Mouse (Mus musculus) liver, embryonic 13.5 days (tissue): ENCODE data around the gene Rnls. TPM values are rescaled to one million over a fixed set of nuclear protein-coding genes. Genes with fewer than 3 reads are reported as not detected.

Source experiments
- ATAC-seq: fragments of 200-750 bp; cut with Nextera tagmentation; 2 replicates; pipeline ENCODE4 v1.8.0; 2017; ENCODE audit warnings: low read depth, mild to moderate bottlenecking, moderate number of reproducible peaks, moderate library complexity
- DNase-seq: peaks from one replicate; pipeline ENCODE4 v3.0.0; 2022
- H3K27ac ChIP-seq: fragments of 300-500 bp; sonication (generic); 2 replicates; pipeline ENCODE4 v1.5.1; 2015; ENCODE audit warnings: moderate library complexity, mild to moderate bottlenecking, inconsistent platforms
- H3K27me3 ChIP-seq: fragments of 300-500 bp; sonication (generic); 2 replicates; pipeline ENCODE4 v1.6.1; 2015; ENCODE audit warnings: mild to moderate bottlenecking, inconsistent platforms
- H3K36me3 ChIP-seq: fragments of 300-500 bp; sonication (generic); 2 replicates; pipeline ENCODE4 v1.6.1; 2015; ENCODE audit warnings: mild to moderate bottlenecking, inconsistent platforms
- H3K4me1 ChIP-seq: fragments of 300-500 bp; sonication (generic); replicated peaks from 2 replicates; pipeline ENCODE4 v1.6.1; 2015; ENCODE audit warnings: inconsistent platforms
- H3K4me2 ChIP-seq: fragments of 300-500 bp; sonication (generic); 2 replicates; pipeline ENCODE4 v1.6.1; 2015; ENCODE audit warnings: inconsistent platforms, mild to moderate bottlenecking, moderate library complexity
- H3K4me3 ChIP-seq: fragments of 300-500 bp; sonication (generic); replicated peaks from 2 replicates; pipeline ENCODE4 v1.5.1; 2015; ENCODE audit warnings: mild to moderate bottlenecking, inconsistent platforms
- H3K9ac ChIP-seq: fragments of 300-500 bp; sonication (generic); 2 replicates; pipeline ENCODE4 v1.6.1; 2015; ENCODE audit warnings: mild to moderate bottlenecking, inconsistent platforms
- H3K9me3 ChIP-seq: fragments of 300-500 bp; sonication (generic); replicated peaks from 2 replicates; pipeline ENCODE4 v1.6.1; 2016; ENCODE audit warnings: inconsistent platforms
- WGBS: fragments of 180-500 bp; shearing (Covaris S2); methylation state at CpG from one replicate; pipeline ENCODE4 v1.1.7; 2015; ENCODE audit not compliant: insufficient replicate concordance; 5-methylcytosine and 5-hydroxymethylcytosine counted together
- polyA plus RNA-seq: library from polyadenylated mRNA; unstranded; fragments of >200 nt; fragmentation: Nextera tagmentation; extraction: Ambion mirVana; gene quantifications from 2 replicates; pipeline ENCODE4 v1.2.1, GENCODE M21; 2015

The Rnls gene
- polyA plus RNA-seq, 1 experiment from 2014 or later = 1.1 TPM

DNA sequence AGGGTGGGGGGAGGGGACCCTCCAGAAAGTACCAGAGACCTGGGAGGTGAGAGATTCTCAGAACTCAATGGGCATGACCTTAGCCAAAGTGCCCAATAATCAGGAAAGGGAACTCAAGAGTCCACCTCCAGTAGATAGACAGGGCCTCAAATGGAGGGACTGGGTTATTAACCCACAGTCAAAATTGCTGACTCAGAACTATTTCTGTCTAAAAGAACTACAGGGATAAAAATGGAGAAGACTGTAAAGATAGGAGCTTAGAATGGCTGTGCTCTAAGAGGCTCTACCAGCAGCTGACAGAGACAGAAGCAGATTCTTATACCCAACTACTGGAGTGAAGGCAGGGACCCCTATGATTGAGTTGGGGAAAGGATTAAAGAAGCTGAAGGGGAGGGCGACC, 132.9 kb downstream of the Rnls start:
- Histone ChIP-seq H3K4me1 (no peaks in the 10 kb centered on the region), H3K27ac (no peak overlapping the region), H3K4me3 (no peak overlapping the region), H3K9ac (no peak overlapping the region), H3K4me2 (no peak overlapping the region), H3K36me3 (no peaks in the 10 kb centered on the region), H3K9me3 (no peaks in the 10 kb centered on the region), H3K27me3 (no peaks in the 10 kb centered on the region)
- DNase-seq (no peak), ATAC-seq (no peak)
- WGBS = 72% methylated on average over 1 of the region's 1 CpGs

GRCm38 (mm10) chr19:33253893-33254292, 138.2 kb downstream of the Rnls start:
- Histone ChIP-seq H3K9me3 (no peaks in the 10 kb centered on the region), H3K27ac (no peak overlapping the region), H3K4me2 (no peak overlapping the region), H3K9ac (no peak overlapping the region), H3K27me3 (no peaks in the 10 kb centered on the region), H3K36me3 (no peaks in the 10 kb centered on the region), H3K4me1 (no peaks in the 10 kb centered on the region), H3K4me3 (no peak overlapping the region)
- DNase-seq (no peak), ATAC-seq (no peak)
- WGBS = 50% methylated on average over 5 of the region's 5 CpGs

- Histone ChIP-seq H3K4me1 (no peaks in the 10 kb centered on the region), H3K27ac (no peak overlapping the region), H3K9me3 (no peaks in the 10 kb centered on the region), H3K4me2 (no peak overlapping the region), H3K27me3 (no peaks in the 10 kb centered on the region), H3K36me3 (no peaks in the 10 kb centered on the region), H3K4me3 (no peak overlapping the region), H3K9ac (no peak overlapping the region)
- 64% methylated on average over 5 of the region's 5 CpGs for WGBS
- ATAC-seq = no peak
- DNase-seq = no peak
Observed at GRCm38 (mm10) chr19:33252226-33252625, 139.9 kb downstream of the Rnls start.

DNA sequence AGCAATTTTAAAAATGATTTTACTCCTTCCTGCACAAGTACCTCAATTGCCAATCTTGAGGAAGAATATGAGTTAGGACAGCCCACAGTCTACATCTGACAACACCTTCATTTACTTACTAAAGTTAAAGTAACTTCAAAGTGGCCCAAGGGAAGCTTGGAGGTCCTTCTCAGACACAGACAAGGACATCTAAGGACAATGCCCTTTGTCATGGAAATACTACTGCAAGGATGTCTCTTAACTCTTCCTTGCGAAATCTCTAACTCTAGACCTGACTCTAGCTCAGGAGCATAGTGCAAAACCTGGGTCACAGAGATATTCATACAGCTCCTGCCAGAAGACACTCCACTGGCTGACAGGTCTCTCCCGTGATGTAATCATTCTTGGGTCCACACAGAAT, 147.9 kb downstream of the Rnls start:
- no peak overlapping the region for H3K4me2 ChIP-seq
- ATAC-seq = no peak
- no peaks in the 10 kb centered on the region for H3K4me1 ChIP-seq
- no peaks in the 10 kb centered on the region for H3K27me3 ChIP-seq
- H3K9ac ChIP-seq = no peak overlapping the region
- WGBS = 54% methylated on average over 2 of the region's 2 CpGs
- H3K36me3 ChIP-seq = no peaks in the 10 kb centered on the region
- DNase-seq = no peak
- H3K9me3 ChIP-seq = no peaks in the 10 kb centered on the region
- H3K27ac ChIP-seq = no peak overlapping the region
- no peak overlapping the region for H3K4me3 ChIP-seq

- Histone ChIP-seq H3K4me1 (no peaks in the 10 kb centered on the region), H3K27ac (no peak overlapping the region), H3K36me3 (no peaks in the 10 kb centered on the region), H3K4me3 (no peak overlapping the region), H3K27me3 (no peaks in the 10 kb centered on the region), H3K4me2 (no peak overlapping the region), H3K9ac (no peak overlapping the region), H3K9me3 (no peaks in the 10 kb centered on the region)
- 56% methylated on average over 2 of the region's 2 CpGs for WGBS
- ATAC-seq = no peak
- no peak for DNase-seq
Observed at GRCm38 (mm10) chr19:33240386-33240785, 151.7 kb downstream of the Rnls start.

DNA sequence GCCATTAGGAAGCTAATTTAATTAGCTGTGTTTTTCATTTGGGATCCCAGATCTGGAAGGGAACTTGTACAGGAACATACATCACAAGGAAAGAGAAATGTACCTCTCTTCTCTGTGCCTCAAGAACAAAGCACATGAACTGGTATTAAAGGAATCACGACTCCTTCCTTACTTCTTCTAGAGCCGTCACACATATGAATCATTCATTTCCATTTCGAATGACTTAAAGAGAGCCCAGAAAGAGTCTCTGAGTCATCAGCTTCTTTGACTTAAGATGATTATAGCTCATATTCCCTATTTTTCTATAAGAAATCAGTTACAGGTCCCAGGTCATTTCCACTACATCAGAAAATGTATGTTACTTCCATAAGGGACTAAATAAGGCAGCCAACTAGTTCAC, 159.2 kb downstream of the Rnls start:
- DNase-seq (no peak), ATAC-seq (no peak)
- no peak overlapping the region for H3K9ac ChIP-seq
- H3K36me3 ChIP-seq = no peaks in the 10 kb centered on the region
- no peaks in the 10 kb centered on the region for H3K4me1 ChIP-seq
- H3K27me3 ChIP-seq = no peaks in the 10 kb centered on the region
- no peak overlapping the region for H3K4me3 ChIP-seq
- H3K9me3 ChIP-seq = no peaks in the 10 kb centered on the region
- no peak overlapping the region for H3K27ac ChIP-seq
- 59% methylated on average over 3 of the region's 3 CpGs for WGBS
- no peak overlapping the region for H3K4me2 ChIP-seq

- no peaks in the 10 kb centered on the region for H3K4me1 ChIP-seq
- H3K27me3 ChIP-seq = no peaks in the 10 kb centered on the region
- DNase-seq (no peak), ATAC-seq (no peak)
- no peak overlapping the region for H3K27ac ChIP-seq
- H3K4me2 ChIP-seq = no peak overlapping the region
- 25% methylated on average over 6 of the region's 6 CpGs for WGBS
- H3K36me3 ChIP-seq = no peaks in the 10 kb centered on the region
- H3K9me3 ChIP-seq = no peaks in the 10 kb centered on the region
- H3K9ac ChIP-seq = no peak overlapping the region
- H3K4me3 ChIP-seq = no peak overlapping the region
Observed at GRCm38 (mm10) chr19:33231303-33231702, 160.8 kb downstream of the Rnls start.

- no peaks in the 10 kb centered on the region for H3K36me3 ChIP-seq
- H3K9me3 ChIP-seq = no peaks in the 10 kb centered on the region
- ATAC-seq = no peak
- H3K9ac ChIP-seq = no peak overlapping the region
- no peak overlapping the region for H3K4me2 ChIP-seq
- H3K4me3 ChIP-seq = no peak overlapping the region
- WGBS = 13% methylated on average over 3 of the region's 3 CpGs
- H3K27ac ChIP-seq = no peak overlapping the region
- H3K4me1 ChIP-seq = peaks cover 18% of the 10 kb centered on the region
- H3K27me3 ChIP-seq = no peaks in the 10 kb centered on the region
- peak; percentile 23 for DNase-seq
Observed at GRCm38 (mm10) chr19:33227004-33227403, 165.1 kb downstream of the Rnls start.

DNA sequence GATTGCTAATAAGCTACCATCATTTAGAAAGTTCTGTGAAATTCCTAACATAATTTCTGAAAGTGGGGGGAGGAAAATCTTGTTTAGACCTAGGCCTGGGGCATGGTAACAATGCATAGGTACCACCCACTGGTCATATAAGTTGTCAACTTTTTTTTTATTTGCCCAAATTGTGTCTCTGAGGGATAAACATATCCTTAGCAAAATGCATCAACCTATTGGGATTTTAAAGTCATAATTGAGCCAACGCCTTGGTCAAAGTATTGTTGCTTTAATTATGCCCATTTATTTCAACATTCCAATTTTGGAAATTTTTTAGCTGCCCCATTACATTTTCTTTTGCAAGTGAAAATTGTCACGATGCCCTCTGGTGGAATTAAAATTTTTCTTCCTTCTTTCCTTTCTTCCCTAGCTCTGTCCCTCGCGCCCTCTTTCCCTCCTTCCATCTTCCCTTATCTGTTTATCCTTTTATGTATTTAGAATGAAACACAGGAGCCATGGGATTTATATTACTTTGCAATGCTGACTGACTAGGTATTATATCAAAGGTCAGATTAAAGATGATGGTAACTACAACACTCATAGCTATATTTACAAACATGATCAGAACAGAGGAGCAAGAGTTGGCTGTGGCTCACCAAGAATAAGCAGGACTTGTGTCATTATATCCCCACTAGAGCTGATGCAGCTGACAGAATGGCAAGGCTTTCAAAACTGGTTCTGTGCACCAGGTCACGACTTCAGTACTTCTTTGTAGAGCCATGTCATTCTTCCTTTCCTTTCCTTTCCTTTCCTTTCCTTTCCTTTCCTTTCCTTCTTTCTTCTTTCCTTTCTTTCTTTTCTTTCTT, 166.0 kb downstream of the Rnls start:
- Histone ChIP-seq H3K9me3 (no peaks in the 10 kb centered on the region), H3K9ac (no peak overlapping the region), H3K36me3 (no peaks in the 10 kb centered on the region), H3K27ac (no peak overlapping the region), H3K4me3 (no peak overlapping the region), H3K4me2 (no peak overlapping the region), H3K4me1 (peaks cover 18% of the 10 kb centered on the region), H3K27me3 (no peaks in the 10 kb centered on the region)
- DNase-seq (no peak), ATAC-seq (no peak)
- WGBS = 56% methylated on average over 5 of the region's 5 CpGs

DNA sequence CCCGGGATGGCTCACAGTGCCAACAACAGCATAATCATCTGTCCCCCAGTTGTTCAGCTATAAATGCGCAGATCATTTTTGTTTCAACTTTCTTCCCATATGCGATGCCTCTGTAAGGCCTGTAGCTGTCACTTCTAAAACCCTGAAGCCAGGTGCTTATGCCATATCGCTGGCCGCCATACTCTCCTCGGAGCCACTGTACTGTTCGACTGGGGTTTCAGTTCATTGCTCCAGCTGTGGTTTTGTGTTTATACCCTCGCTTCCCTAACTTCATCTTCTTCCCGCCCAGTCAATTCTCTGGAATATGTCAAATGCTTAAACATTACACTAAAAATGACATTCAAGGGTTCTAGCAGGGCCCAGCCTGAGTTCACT, 167.1 kb downstream of the Rnls start:
- no peaks in the 10 kb centered on the region for H3K36me3 ChIP-seq
- H3K27me3 ChIP-seq = no peaks in the 10 kb centered on the region
- no peak overlapping the region for H3K4me3 ChIP-seq
- peaks cover 18% of the 10 kb centered on the region for H3K4me1 ChIP-seq
- no peak for DNase-seq
- H3K9ac ChIP-seq = no peak overlapping the region
- WGBS = 76% methylated on average over 9 of the region's 9 CpGs
- H3K4me2 ChIP-seq = no peak overlapping the region
- H3K9me3 ChIP-seq = no peaks in the 10 kb centered on the region
- no peak for ATAC-seq
- H3K27ac ChIP-seq = no peak overlapping the region

DNA sequence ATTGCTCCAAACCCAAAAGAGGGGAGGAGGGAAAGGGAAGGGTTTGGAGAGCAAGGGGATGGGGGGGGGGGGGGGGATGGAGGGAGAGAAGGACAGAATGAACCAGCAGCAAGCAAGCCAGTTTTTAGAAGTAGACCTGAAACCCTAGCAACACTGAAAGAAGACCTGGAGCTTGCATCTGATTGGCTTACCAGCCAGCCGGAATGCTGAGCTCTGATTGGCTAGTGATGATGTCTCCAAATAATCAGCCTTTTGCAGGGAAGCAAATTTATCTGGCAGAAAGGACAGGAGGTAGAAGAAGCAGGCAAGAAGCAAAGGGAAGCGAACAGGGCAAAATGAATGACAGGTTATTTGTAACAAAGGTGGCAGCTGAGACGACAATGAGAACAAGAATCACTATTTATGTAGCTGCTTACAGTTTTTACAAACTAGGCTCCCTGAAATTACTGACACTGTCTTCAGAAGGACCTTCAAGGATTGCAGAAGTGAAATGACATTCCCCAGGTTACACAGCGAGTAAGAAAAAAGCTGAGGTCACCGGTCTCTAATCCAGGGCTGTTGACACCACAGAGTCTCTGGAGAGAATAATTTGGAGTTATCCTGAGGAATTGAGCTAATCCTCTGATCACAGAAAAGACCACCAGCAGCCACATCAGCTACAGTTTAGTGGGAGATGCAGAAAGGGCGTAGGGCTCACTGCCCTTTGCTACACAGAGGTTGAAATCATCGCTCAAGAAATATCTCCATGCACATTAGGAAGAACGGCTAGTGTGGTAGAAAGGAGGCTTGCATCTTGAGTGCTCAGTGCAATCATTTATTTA, 167.7 kb downstream of the Rnls start:
- no peaks in the 10 kb centered on the region for H3K27me3 ChIP-seq
- no peaks in the 10 kb centered on the region for H3K9me3 ChIP-seq
- no peaks in the 10 kb centered on the region for H3K36me3 ChIP-seq
- peaks cover 18% of the 10 kb centered on the region for H3K4me1 ChIP-seq
- WGBS = 49% methylated on average over 8 of the region's 8 CpGs
- no peak overlapping the region for H3K4me2 ChIP-seq
- ATAC-seq = no peak
- no peak overlapping the region for H3K9ac ChIP-seq
- no peak overlapping the region for H3K4me3 ChIP-seq
- H3K27ac ChIP-seq = no peak overlapping the region
- DNase-seq = peak; percentile 4
